Mouse (Mus musculus) left cerebral cortex, adult 18-20 months (tissue): Measurements from ENCODE around the gene Asap2. TPM values are rescaled to one million over a fixed set of nuclear protein-coding genes. Genes with fewer than 3 reads are reported as not detected.

Experiments used
- DNase-seq, 2 experiments: peaks; one replicate each; pipeline ENCODE4 v3.0.0; 2021 to 2022; ENCODE audit warnings: low spot score in 2 of 2, mixed read lengths in 1 of 2
- total RNA-seq, 2 experiments: library from RNA; stranded (reverse); gene quantifications; 2 replicates each; pipeline ENCODE4 v1.2.3; 2021

Gene Asap2
- total RNA-seq, 2 experiments from 2014 or later, result 34.4 to 36.9 TPM

- no peak for DNase-seq
Observed at GRCm38 (mm10) chr12:21205799-21206198, 215.5 kb downstream of the Asap2 start.

- no peak for DNase-seq
Observed at GRCm38 (mm10) chr12:21207422-21207821, 217.2 kb downstream of the Asap2 start.

GRCm38 (mm10) chr12:21208172-21208795 is 218.0 kb downstream of the Asap2 start:
- no peak for DNase-seq

- no peak for DNase-seq
Observed at GRCm38 (mm10) chr12:21209273-21209672, 219.0 kb downstream of the Asap2 start.

- no peak for DNase-seq
Observed at GRCm38 (mm10) chr12:21212876-21213275, 222.6 kb downstream of the Asap2 start.

GRCm38 (mm10) chr12:21214551-21215165 is 224.4 kb downstream of the Asap2 start:
- no peak for DNase-seq

GRCm38 (mm10) chr12:21217776-21218444 is 227.7 kb downstream of the Asap2 start:
- DNase-seq, result peak in 1 of 2 experiments; percentile 42

- no peak for DNase-seq
Observed at GRCm38 (mm10) chr12:21220596-21220995, 230.3 kb downstream of the Asap2 start.

- no peak for DNase-seq
Observed at GRCm38 (mm10) chr12:21223923-21224322, 233.7 kb downstream of the Asap2 start.

- no peak for DNase-seq
Observed at GRCm38 (mm10) chr12:21225358-21225757, 235.1 kb downstream of the Asap2 start.

- DNase-seq, result no peak
Observed at GRCm38 (mm10) chr12:21226316-21226715, 236.1 kb downstream of the Asap2 start.

- DNase-seq, result peak in 1 of 2 experiments; percentile 20
Observed at GRCm38 (mm10) chr12:21227076-21227980, 237.1 kb downstream of the Asap2 start.

- DNase-seq, result no peak
Observed at GRCm38 (mm10) chr12:21228650-21229049, 238.4 kb downstream of the Asap2 start.

GRCm38 (mm10) chr12:21229076-21229918 is 239.0 kb downstream of the Asap2 start:
- DNase-seq, result peak; percentile 18 to 45

- DNase-seq, result no peak
Observed at GRCm38 (mm10) chr12:21233727-21234126, 243.5 kb downstream of the Asap2 start.

GRCm38 (mm10) chr12:21234560-21234959 is 244.3 kb downstream of the Asap2 start:
- DNase-seq, result no peak

- no peak for DNase-seq
Observed at GRCm38 (mm10) chr12:21241965-21242364, 251.7 kb downstream of the Asap2 start.

- DNase-seq, result no peak
Observed at GRCm38 (mm10) chr12:21244375-21244960, 254.2 kb downstream of the Asap2 start.

GRCm38 (mm10) chr12:21247711-21248392 is 257.6 kb downstream of the Asap2 start:
- no peak for DNase-seq
